Mouse (Mus musculus) neural tube, embryonic 13.5 days (tissue): ENCODE data around the gene Sod1. TPM values are rescaled to one million over a fixed set of nuclear protein-coding genes. Genes with fewer than 3 reads are reported as not detected.
A peak's percentile ranks its signal among the peaks of the same experiment; 100 is the strongest.

Source experiments
- ATAC-seq: fragments of 200-750 bp; cut with Nextera tagmentation; 2 replicates; pipeline ENCODE4 v1.8.0; 2017; ENCODE audit warnings: low read depth, mild to moderate bottlenecking, moderate TSS enrichment, moderate library complexity
- H3K27ac ChIP-seq: fragments of 300-500 bp; sonication (generic); replicated peaks from 2 replicates; pipeline ENCODE4 v1.5.1; 2015; ENCODE audit warnings: moderate library complexity, mild to moderate bottlenecking, inconsistent platforms
- H3K27me3 ChIP-seq: fragments of 300-500 bp; sonication (generic); 2 replicates; pipeline ENCODE4 v1.6.1; 2015; ENCODE audit warnings: mild to moderate bottlenecking, inconsistent platforms
- H3K36me3 ChIP-seq: fragments of 300-500 bp; sonication (generic); 2 replicates; pipeline ENCODE4 v1.6.1; 2015; ENCODE audit warnings: mild to moderate bottlenecking, inconsistent platforms
- H3K4me1 ChIP-seq: fragments of 300-500 bp; sonication (generic); replicated peaks from 2 replicates; pipeline ENCODE4 v1.6.1; 2015; ENCODE audit warnings: inconsistent platforms
- H3K4me2 ChIP-seq: fragments of 300-500 bp; sonication (generic); 2 replicates; pipeline ENCODE4 v1.6.1; 2015; ENCODE audit warnings: inconsistent platforms, mild to moderate bottlenecking, moderate library complexity
- H3K4me3 ChIP-seq: fragments of 300-500 bp; sonication (generic); 2 replicates; pipeline ENCODE4 v1.5.1; 2015; ENCODE audit warnings: mild to moderate bottlenecking, inconsistent platforms
- H3K9ac ChIP-seq: fragments of 300-500 bp; sonication (generic); 2 replicates; pipeline ENCODE4 v1.6.1; 2015; ENCODE audit warnings: moderate library complexity, mild to moderate bottlenecking, inconsistent platforms
- H3K9me3 ChIP-seq: fragments of 300-500 bp; sonication (generic); 2 replicates; pipeline ENCODE4 v1.6.1; 2016; ENCODE audit warnings: inconsistent platforms
- WGBS: fragments of 180-500 bp; shearing (Covaris S2); methylation state at CpG from one replicate; pipeline ENCODE4 v1.1.7; 2015; 5-methylcytosine and 5-hydroxymethylcytosine counted together
- polyA plus RNA-seq: library from polyadenylated mRNA; unstranded; fragments of >200 nt; fragmentation: Nextera tagmentation; extraction: Ambion mirVana; gene quantifications from 2 replicates; pipeline ENCODE4 v1.2.1, GENCODE M21; 2015

Sod1 gene
- polyA plus RNA-seq = 847 and 918 TPM in 2 replicates

- peak within 1 kb of the TSS; percentile 94 for H3K4me3 ChIP-seq
- H3K27me3 ChIP-seq = no peaks in the 10 kb centered on the region
- peak; percentile 95 for ATAC-seq
- no peaks in the 10 kb centered on the region for H3K9me3 ChIP-seq
- peaks cover 16% of the 10 kb centered on the region for H3K36me3 ChIP-seq
- H3K27ac ChIP-seq = peak within 1 kb of the TSS; percentile 92
- peaks cover 35% of the 10 kb centered on the region for H3K4me1 ChIP-seq
- WGBS = 3% methylated on average over 63 of the region's 63 CpGs
- H3K4me2 ChIP-seq = peak within 1 kb of the TSS; percentile 85
- peak within 1 kb of the TSS; percentile 96 for H3K9ac ChIP-seq
Measured at GRCm38 (mm10) chr16:90220026-90220891, at the start of gene Sod1. Gene Sod1, plus strand, starts transcription at chr16:90220754.

- no peak overlapping the region for H3K4me3 ChIP-seq
- no peak overlapping the region for H3K27ac ChIP-seq
- H3K9ac ChIP-seq = no peak overlapping the region
- ATAC-seq = no peak
- no peaks in the 10 kb centered on the region for H3K36me3 ChIP-seq
- 0 out of 2 replicates have a peak, but pooled peaks cover 2% of the 10 kb centered on the region for H3K4me1 ChIP-seq
- H3K4me2 ChIP-seq = no peak overlapping the region
- H3K9me3 ChIP-seq = no peaks in the 10 kb centered on the region
- H3K27me3 ChIP-seq = 0 out of 2 replicates have a peak, but pooled peaks cover 3% of the 10 kb centered on the region
- WGBS = 62% methylated on average over 8 of the region's 8 CpGs
Measured at GRCm38 (mm10) chr16:90171416-90171815, 49.1 kb upstream of the Sod1 start.

GRCm38 (mm10) chr16:90176472-90176871, 44.1 kb upstream of the Sod1 start:
- no peak; the same call in 1 of the 2 replicates for ATAC-seq
- Histone ChIP-seq H3K4me2 (no peak overlapping the region), H3K27me3 (0 out of 2 replicates have a peak, but pooled peaks cover 3% of the 10 kb centered on the region), H3K9me3 (no peaks in the 10 kb centered on the region), H3K36me3 (no peaks in the 10 kb centered on the region), H3K27ac (no peak overlapping the region), H3K4me3 (no peak overlapping the region), H3K4me1 (0 out of 2 replicates have a peak, but pooled peaks cover 7% of the 10 kb centered on the region), H3K9ac (no peak overlapping the region)
- WGBS = 34% methylated on average over 10 of the region's 10 CpGs

- no peak for ATAC-seq
- Histone ChIP-seq H3K4me2 (no peak overlapping the region), H3K27ac (no peak overlapping the region), H3K9ac (no peak overlapping the region), H3K27me3 (0 out of 2 replicates have a peak, but pooled peaks cover 3% of the 10 kb centered on the region), H3K4me3 (no peak overlapping the region), H3K36me3 (no peaks in the 10 kb centered on the region), H3K9me3 (no peaks in the 10 kb centered on the region), H3K4me1 (0 out of 2 replicates have a peak, but pooled peaks cover 7% of the 10 kb centered on the region)
- 87% methylated on average over 8 of the region's 8 CpGs for WGBS
Measured at GRCm38 (mm10) chr16:90177425-90177824, 43.1 kb upstream of the Sod1 start.

GRCm38 (mm10) chr16:90178404-90178803, 42.1 kb upstream of the Sod1 start:
- Histone ChIP-seq H3K4me2 (no peak overlapping the region), H3K36me3 (no peaks in the 10 kb centered on the region), H3K27me3 (no peaks in the 10 kb centered on the region), H3K9me3 (no peaks in the 10 kb centered on the region), H3K27ac (no peak overlapping the region), H3K4me1 (0 out of 2 replicates have a peak, but pooled peaks cover 7% of the 10 kb centered on the region), H3K9ac (no peak overlapping the region), H3K4me3 (no peak overlapping the region)
- WGBS = 94% methylated on average over 3 of the region's 3 CpGs
- no peak for ATAC-seq

GRCm38 (mm10) chr16:90179892-90180291, 40.7 kb upstream of the Sod1 start:
- ATAC-seq = no peak
- WGBS = 91% methylated on average over 5 of the region's 5 CpGs
- no peaks in the 10 kb centered on the region for H3K9me3 ChIP-seq
- no peak overlapping the region for H3K4me3 ChIP-seq
- H3K27ac ChIP-seq = no peak overlapping the region
- no peak overlapping the region for H3K4me2 ChIP-seq
- no peak overlapping the region for H3K9ac ChIP-seq
- no peaks in the 10 kb centered on the region for H3K27me3 ChIP-seq
- no peaks in the 10 kb centered on the region for H3K36me3 ChIP-seq
- 0 out of 2 replicates have a peak, but pooled peaks cover 7% of the 10 kb centered on the region for H3K4me1 ChIP-seq

GRCm38 (mm10) chr16:90180975-90181374, 39.6 kb upstream of the Sod1 start:
- ATAC-seq = no peak
- H3K4me2 ChIP-seq = no peak overlapping the region

GRCm38 (mm10) chr16:90181673-90182072, 38.9 kb upstream of the Sod1 start:
- Histone ChIP-seq H3K4me2 (no peak overlapping the region), H3K9ac (no peak overlapping the region), H3K4me1 (0 out of 2 replicates have a peak, but pooled peaks cover 2% of the 10 kb centered on the region), H3K9me3 (no peaks in the 10 kb centered on the region), H3K4me3 (no peak overlapping the region), H3K36me3 (no peaks in the 10 kb centered on the region), H3K27me3 (no peaks in the 10 kb centered on the region), H3K27ac (no peak overlapping the region)
- ATAC-seq = no peak
- 93% methylated on average over 8 of the region's 8 CpGs for WGBS

More at GRCm38 (mm10) chr16:90180975-90181374, 39.6 kb upstream of the Sod1 start:
- Histone ChIP-seq H3K27me3 (no peaks in the 10 kb centered on the region), H3K36me3 (no peaks in the 10 kb centered on the region), H3K9ac (no peak overlapping the region), H3K4me3 (no peak overlapping the region), H3K4me1 (0 out of 2 replicates have a peak, but pooled peaks cover 7% of the 10 kb centered on the region), H3K9me3 (no peaks in the 10 kb centered on the region), H3K27ac (no peak overlapping the region)
- WGBS = 81% methylated on average over 6 of the region's 6 CpGs

- Histone ChIP-seq H3K9ac (no peak overlapping the region), H3K4me3 (no peak overlapping the region), H3K4me1 (no peaks in the 10 kb centered on the region), H3K36me3 (no peaks in the 10 kb centered on the region), H3K27me3 (no peaks in the 10 kb centered on the region), H3K4me2 (no peak overlapping the region), H3K27ac (no peak overlapping the region), H3K9me3 (no peaks in the 10 kb centered on the region)
- WGBS = 73% methylated on average over 6 of the region's 6 CpGs
- ATAC-seq = no peak
Measured at GRCm38 (mm10) chr16:90184135-90184534, 36.4 kb upstream of the Sod1 start.

GRCm38 (mm10) chr16:90185928-90186588, 34.5 kb upstream of the Sod1 start:
- WGBS = 39% methylated on average over 8 of the region's 8 CpGs
- no peak overlapping the region for H3K9ac ChIP-seq
- H3K4me2 ChIP-seq = no peak overlapping the region
- H3K27me3 ChIP-seq = no peaks in the 10 kb centered on the region
- no peak overlapping the region for H3K4me3 ChIP-seq
- ATAC-seq = peak; percentile 84
- H3K27ac ChIP-seq = no peak overlapping the region
- H3K36me3 ChIP-seq = no peaks in the 10 kb centered on the region
- no peaks in the 10 kb centered on the region for H3K4me1 ChIP-seq
- H3K9me3 ChIP-seq = no peaks in the 10 kb centered on the region

- Histone ChIP-seq H3K27ac (no peak overlapping the region), H3K9ac (no peak overlapping the region), H3K9me3 (no peaks in the 10 kb centered on the region), H3K27me3 (no peaks in the 10 kb centered on the region), H3K4me1 (no peaks in the 10 kb centered on the region), H3K4me2 (no peak overlapping the region), H3K36me3 (no peaks in the 10 kb centered on the region), H3K4me3 (no peak overlapping the region)
- ATAC-seq = no peak
- 26% methylated on average over 13 of the region's 13 CpGs for WGBS
Measured at GRCm38 (mm10) chr16:90187453-90187852, 33.1 kb upstream of the Sod1 start.

GRCm38 (mm10) chr16:90191289-90191688, 29.3 kb upstream of the Sod1 start:
- Histone ChIP-seq H3K4me1 (no peaks in the 10 kb centered on the region), H3K27me3 (no peaks in the 10 kb centered on the region), H3K36me3 (no peaks in the 10 kb centered on the region), H3K4me3 (no peak overlapping the region), H3K9me3 (no peaks in the 10 kb centered on the region), H3K27ac (no peak overlapping the region), H3K4me2 (no peak overlapping the region), H3K9ac (no peak overlapping the region)
- ATAC-seq = no peak
- WGBS = 80% methylated on average over 6 of the region's 6 CpGs
